Mouse (Mus musculus) testis, postnatal 10 days (tissue): ENCODE results near the gene Tmem262.

Experiments used
- DNase-seq: peaks from one replicate; pipeline ENCODE4 v3.0.0; 2021; ENCODE audit warnings: low spot score

The Tmem262 gene

DNA sequence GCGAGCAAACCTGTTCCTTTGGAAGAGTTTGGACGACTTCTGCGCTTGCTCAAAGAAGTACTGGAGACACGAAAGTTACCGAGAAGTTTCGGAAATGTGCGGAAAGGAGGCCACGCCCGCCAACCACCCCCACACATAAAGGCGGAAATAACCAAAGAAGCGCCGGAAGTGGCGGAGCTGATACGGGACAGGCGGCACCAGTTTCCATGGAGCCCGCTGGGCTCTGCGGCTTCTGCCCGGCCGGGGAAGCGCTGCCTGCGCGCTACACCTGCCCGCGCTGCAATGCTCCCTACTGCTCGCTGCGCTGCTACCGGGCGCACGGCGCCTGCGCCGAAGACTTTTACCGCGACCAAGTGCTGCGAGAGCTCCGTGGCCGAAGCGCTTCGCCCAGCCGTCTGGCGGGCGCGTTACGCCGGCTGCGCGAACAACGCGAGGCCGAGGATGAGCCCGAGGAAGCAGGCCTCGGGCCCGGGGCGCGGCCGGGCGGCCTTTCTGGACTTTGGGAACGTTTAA lies 18.8 kb upstream of the Tmem262 start, which contains the start of gene Znhit2:
TSS of gene Znhit2 (plus strand) at position 172 of the 513 bp plus-strand sequence.
- peak; percentile 94 for DNase-seq

DNA sequence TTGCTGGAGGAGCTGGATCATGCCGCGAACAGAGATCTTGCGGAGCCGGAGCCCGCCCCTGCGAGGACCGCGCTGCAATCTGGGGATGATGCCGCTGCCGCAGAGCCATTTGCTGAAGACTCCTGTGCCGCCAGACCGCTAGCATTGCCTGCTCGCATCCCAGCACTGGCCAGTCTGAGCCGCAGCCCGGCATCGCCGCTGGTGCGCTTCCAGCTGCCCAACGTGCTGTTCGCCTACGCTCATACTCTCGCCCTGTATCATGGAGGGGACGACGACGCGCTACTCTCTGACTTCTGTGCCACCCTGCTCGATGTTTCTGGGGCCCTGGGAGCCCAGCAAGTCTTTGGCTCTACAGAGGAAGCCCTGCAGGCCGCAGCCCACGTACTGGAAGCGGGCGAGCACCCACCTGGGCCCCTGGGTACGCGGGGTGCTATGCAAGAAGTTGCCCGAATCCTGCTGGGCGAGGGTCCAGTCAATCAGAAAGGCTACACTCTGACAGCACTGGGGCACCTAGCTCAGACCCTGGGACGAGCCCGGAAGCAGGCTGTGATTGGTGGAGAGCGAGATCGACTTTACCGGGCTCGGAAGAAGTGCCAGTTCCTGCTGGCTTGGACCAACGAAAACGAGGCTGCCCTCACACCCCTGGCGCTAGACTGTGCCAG lies 18.1 kb upstream of the Tmem262 start:
- no peak for DNase-seq

DNA sequence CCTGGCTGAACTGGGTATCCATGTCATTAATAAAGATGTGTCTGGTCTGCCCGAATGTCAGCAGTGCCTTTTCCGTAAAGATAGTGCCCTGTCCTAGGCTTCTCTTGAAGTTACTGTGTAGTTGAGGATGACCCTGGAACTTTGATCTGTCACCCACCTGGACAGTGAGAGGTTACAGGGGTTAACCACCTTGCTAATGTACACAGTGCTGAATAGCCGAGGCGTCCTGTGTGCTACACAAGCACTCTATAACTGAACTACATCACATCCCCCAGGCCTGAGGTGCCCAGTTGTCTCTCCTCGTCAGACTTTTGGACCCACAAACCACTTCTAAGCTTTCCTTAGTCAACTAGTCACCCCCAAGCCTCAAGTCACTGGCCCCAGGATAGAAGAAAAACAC lies 17.4 kb upstream of the Tmem262 start:
- no peak for DNase-seq

DNA sequence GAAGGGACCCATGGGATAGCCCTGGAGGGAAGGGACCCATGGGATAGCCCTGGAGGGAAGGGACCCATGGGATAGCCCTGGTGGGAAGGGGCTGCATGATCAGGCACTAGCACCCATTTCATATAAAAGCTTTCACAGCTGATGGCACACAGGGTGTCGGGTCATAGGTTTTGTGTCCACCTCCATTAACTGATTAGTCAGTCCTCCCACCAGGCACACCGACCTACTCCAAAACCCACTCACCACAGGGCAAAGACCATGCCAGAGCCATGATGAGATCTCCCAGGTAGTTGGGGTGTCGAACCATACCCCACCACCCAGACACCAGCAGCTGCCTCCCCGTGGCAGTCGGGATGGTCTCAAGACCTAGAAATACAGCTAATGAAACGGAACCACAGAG lies 16.8 kb upstream of the Tmem262 start:
- DNase-seq: no peak

DNA sequence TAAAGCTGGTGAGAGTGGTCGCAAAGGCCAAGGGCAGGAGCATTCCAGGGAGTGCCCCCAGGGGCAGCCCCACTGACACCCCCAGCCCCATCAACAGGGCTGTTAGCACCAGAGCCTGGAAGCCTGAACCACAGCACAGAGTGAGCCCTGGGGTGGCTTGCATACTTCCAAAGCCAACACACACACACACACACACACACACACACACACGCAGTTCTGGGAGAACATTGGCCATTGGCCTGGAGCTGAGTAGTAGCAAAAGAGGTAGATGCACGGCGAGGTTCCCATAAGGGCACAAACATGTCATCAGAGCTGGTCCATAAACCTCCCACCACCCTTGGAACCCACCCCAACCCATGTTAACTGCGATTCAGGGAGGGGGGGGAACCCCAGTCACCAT lies 13.3 kb upstream of the Tmem262 start:
- DNase-seq: no peak

DNA sequence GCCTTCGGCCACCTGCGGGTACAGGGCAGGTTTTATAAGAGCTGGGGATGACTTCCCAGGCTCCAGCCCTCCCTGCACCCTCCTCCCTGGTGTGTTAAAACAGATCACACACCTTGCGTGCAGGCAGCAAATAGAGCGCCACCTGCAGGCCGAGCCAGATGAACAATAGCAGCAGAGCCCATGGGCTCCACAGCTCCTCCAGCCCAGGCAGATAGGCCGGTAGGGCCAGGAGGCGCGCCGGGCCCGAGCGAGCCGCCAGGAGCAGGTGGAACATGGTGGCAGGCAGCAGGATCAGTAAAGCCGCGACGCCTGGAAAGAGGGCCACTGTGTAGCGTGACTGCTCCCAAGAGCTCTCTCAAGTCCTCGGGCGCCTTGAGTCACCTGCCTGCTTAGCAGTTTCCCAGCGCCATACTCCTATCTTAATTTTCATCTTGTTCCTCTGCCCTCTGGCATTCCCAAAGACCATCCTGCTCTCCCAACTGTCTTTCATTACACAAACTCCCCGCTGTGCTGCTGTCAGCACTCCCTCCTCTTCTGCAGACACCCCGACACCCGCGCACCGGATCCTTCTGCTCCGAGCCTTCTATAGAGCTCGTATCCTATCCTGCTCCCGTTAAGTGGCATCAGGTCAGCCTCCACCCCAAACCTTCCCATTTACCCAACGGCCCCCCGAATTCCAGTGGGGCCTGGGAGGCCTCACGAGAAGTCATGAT lies 12.7 kb upstream of the Tmem262 start:
- peak; percentile 90 for DNase-seq

DNA sequence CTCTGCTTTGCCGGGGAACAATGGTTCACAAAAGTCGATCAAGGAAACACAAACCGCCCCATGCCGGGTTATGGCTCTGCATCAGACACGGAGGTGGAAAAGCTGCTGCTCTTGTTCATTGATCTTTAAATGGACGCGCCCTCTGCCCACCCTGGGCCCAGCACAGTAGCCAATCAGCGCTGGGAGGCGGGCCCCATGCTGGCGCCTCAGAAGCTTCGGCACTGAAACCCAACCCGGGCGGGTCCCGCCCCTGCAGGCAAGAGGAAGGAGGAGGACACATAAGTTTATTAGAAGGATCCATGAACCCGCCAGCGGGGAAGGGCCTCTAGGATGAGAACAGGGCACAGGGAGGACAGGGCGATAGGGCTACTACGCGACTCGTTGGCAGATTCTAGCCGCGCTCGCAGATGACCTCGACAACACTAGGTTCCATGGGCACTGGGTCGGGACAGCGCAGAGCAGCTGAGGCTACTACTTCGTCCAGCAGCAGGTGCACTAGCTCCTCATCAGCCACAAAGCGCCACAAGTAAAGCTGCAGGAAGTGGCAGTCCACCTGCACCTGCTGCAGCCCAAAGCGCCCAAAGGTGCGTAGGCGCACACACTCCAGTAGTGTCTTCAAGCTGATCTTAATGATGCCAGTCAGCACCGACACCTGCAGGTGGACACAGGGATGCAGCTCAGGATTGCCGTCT lies 12.0 kb upstream of the Tmem262 start, which contains the start of gene Tm7sf2:
TSS of gene Tm7sf2 (minus strand) at position 650 of the 692 bp plus-strand sequence.
- peak; percentile 89 for DNase-seq

DNA sequence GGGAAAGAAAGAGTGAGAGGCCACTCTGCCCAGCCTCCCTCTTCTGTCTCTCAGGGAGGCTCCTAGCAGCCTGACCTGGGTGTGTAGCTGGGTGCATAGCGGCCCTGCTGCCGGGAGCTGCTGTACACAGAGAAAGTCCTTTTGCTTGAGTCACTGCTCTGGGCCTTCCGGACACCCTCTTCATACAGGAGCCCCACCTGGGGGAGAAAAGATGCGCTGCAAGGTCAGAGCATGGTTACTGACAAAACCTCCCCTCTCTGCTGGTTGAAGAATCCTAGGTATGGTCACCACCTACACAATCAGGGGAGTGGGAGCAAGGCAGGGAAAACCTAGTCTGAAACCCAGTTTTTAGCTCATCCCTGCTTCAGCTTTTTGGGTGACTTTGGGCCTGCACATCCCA lies 10.9 kb upstream of the Tmem262 start:
- no peak for DNase-seq

DNA sequence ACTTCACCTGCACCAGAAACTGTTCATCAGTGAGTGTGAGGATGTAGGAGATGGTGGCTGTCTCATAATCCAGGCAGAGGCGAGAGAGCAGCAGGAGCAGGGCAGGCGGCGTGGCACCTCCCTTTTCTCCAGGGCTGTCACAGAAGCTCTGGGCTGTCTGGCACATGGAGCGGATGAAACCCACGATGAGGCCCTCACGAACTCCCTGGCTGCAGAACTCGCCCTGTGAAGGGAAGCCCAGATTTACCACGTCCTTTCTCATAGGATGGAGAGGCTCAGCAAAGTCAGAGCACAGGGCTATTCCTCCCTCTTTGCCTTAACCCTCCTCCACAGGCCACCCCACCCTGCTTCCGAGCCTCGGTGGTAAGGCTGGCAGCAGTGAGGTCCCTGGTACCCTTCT lies 10.0 kb upstream of the Tmem262 start:
- no peak for DNase-seq

DNA sequence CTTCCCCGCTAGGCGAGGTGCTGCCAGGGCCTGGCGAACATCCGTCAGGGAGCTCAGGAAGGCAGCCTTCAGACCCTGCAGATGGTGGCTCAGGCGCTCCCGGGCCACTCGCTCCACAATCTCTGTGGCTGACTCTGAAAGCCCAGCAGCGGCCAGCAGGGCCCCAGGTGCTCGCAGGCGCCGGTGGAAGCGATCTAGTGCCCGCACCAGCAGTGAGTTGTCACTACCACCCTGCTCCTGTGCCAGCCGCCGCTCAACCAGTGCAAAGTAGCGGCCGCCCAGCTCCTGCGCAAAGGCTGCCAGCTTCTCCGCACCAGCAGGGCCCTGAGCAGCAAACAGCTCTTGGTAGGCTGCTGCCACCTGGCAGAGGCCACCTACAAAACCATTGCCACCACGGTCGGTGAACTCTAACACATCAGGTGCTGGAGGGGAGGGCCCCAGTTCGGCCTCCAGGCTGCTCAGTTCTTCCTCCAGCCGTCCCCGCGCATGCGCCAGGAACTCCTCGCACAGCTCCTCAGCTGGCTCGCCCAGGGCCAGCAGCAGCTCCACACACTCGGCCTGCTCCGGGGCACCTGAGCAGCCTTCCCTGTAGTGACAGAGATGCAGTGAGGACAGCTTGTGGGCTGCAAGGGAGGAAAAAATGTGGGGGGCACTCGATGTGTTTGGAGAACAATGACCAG lies 9.1 kb upstream of the Tmem262 start:
- no peak for DNase-seq

DNA sequence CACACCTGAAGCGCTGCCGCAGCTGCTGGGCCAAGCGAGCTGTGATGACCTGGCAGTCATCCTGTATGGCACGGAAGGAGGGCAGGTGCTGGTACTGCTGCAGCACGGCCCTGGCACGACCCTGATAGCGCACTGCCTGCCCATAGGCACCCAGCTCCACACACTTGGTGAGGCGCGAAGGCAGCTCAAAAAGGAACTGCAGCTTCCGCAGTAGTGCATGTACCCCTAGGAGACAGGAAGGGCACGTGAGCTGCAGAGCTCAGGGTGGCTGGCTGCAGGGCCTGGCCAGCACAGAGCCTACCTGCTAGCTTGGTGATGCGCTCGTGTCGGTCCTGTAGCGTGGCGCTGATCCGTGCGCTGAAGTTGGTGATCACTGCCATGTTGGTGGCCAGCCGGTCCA lies 8.6 kb upstream of the Tmem262 start:
- no peak for DNase-seq

DNA sequence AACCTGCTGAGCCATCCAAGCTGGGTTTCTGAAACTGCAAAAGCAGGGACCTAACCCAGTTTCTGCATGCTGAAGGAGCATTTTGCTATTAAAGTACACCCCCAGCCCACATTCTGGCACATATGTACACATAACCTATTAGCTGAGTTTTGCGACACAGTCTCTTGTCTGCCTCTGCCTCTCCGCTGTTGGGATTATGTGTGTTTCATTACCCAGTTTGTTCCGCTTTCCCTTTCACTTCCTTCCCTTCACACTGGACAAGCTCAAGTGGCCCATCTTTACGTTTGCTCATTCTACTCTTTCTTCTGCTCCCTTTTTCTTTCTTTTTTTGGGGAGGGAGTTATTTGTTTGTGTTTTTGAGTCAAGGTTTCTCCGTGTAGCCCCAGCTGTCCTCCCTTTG lies 5.9 kb upstream of the Tmem262 start:
- DNase-seq: no peak

DNA sequence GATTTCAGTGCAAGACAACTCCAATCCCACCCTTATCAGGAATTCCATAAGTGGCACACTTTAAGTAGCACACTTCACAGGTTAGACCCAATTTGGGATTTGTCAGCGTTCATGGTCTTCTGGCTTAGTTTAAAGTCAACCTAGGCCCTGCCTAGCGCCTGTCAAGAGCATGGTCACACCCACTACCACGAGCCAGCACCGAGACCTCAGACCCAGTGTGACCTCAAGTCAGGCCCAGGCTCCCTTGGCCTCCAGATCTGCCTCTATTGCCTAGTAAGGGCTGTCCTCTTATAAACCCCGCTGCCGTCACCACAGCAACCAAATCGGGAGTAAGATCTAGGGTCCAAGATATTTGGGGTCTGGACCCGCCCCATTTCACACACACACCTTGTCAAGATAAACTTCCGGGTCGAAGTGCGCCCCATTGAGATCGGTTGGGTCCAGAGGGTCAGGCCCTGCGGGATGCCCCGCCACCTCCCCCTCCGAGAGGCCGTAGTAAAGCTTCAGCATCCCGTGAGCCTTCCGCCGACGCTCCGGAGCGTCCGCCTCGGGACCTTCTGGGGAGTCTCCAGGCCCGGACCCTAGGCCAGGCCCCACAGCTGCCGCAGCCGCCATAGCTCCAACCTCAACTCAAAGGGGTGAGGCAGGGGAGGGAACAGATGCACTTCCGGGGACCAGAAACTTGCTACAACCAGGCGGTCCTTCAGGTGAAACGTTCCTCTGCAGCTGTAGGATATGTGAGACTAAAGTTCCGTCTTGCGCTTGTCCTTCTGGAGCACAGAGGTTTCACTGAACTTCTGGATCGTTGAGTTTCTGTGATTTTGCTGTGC lies 3.1 kb upstream of the Tmem262 start, which contains the start of gene Vps51:
TSS of gene Vps51 (minus strand) at position 668 of the 830 bp plus-strand sequence.
- DNase-seq: peak; percentile 84

DNA sequence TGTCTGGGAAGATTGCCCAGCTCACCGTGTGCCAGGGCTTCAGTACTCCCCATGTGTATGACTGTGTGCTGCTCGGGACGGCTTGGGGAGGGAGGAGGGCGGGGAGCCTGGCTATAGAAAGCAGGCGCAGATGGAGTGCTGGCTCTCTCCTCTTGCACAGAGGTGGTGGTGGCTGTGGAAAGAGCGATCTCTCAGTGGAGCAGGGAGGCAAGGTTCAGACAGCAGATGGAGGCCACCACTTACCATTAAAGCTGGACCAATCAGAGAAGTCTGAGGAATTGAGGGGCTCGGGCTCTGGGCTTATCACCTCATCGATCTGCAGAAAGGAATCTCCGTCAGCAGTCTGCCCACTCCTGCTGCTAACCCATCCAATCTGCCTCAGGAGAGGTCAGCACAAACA lies 2.3 kb downstream of the Tmem262 start, which contains the start of gene Gm28374:
TSS of gene Gm28374 (minus strand) at position 101 of the 400 bp plus-strand sequence.
- DNase-seq: no peak

DNA sequence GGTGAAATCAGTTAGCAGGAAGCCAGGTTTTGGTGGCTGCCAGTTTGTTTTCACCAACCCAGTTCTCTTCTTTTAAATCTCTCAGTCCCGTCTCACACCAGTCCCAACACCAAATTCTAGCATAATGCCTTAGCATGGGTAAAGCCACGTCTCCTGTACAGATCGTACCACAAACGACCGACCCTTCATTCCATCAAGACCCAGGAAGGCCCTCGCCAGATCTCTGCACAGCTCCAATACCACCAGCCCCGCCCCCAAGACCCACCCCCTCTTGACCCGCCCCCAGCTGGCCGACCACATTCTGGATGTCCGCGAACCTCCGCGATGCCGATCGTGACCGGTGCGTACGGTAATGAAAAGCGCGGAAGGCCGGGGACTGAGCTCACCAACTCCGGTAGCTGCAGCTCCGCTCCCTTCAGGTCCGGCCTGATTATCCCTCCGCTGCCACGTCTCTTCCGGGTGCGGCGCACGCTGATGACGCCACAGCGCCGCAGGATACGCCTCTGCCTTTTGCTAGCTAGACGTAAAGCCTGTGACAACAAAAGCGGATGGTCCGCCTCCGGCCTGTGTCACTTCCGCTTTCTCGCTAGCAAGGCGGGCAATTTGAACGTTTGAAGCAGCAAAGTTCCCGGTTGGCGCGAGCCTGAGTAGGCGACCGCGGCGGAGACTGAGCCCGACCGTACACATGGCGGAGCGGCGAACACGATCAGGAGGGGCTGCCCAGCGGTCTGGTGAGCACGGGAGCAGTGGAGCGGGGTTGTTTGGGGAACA lies 4.8 kb downstream of the Tmem262 start, which contains the start of the genes Zfpl1 and Cdca5:
TSS of gene Zfpl1 (minus strand) at position 479 of the 771 bp plus-strand sequence.
TSS of gene Cdca5 (plus strand) at position 506 of the 771 bp plus-strand sequence.
- DNase-seq: peak; percentile 95

DNA sequence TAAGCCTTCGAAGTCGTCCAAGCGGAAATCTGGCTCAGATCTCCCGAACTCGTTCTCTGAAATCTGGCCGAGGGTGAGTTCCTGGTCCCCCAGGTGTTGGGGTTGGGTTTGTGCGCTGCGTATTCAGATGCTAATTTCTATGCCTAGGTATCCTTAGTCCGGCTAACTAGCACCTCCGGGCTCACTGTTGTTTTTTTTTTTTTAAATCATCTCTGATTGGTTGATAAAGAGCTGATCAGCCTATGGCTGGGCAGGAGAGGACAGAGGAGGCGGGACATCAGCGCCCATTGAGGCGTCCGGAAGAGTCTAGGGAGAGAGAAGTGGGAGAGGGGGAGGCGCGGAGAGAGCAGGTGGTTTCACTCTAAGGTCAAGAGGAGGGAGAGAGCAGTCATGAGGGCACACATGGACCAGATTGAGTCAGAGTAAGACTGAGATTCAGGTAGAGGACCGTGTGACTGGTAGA lies 5.6 kb downstream of the Tmem262 start:
- DNase-seq: peak; percentile 67

DNA sequence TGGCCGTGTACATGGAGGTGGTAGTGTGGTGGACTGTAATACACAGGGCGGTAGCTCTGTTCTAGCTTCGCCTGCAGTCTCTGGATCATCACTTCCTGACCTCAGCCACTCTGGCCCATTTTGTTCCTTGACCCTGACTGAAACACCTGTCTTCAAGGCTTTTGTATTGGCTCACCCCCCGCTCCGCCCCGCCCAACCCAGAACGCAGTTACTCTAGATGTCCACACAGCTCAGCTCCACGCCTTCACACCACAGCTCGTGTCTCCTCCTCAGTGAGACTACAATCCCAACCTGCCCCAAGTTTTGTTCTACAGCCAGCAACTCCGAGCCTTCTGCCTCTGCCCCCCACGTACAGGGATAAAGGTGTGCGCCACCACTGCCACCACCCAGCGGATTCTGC lies 9.0 kb downstream of the Tmem262 start:
- DNase-seq: no peak

DNA sequence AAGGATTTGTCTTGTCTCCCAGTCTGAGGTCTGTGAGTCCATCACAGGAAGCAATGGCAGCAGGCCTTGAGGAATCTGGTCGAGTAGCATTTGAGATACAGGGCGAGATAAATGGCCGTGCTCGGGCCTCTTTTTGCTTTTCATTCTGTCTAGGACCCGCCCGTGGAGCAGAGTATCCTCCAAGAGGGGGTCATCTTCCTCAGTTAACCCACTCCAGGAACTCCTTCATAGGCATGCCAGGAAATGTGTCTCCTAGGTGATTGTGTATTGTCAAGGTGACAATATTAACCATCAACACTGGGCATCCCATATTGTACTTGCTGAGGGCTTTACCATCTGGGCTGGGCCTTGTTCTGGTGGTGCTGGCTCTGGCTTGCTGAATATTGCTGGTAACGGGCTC lies 14.3 kb downstream of the Tmem262 start, which contains the start of gene AC131692.1:
TSS of gene AC131692.1 (plus strand) at position 301 of the 400 bp plus-strand sequence.
- no peak for DNase-seq

DNA sequence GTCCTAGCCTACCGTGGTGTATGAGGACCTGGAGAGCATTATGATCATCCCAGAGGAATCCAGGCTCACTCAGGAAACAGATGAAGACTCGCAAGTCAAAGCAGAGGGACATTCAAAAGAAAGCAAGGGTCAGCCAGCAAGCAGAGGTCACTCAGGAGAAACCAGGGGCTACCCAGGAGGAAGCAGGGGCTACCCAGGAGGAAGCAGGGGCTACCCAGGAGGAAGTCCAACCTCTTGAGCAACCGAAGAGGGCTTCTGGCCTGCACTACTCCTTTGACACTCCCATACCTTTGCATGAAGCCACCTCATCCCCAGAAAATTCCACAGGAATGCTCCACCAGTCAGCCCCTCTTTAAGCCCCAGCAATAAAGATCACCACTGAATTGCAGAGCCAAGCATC lies 18.0 kb downstream of the Tmem262 start:
- DNase-seq: no peak

DNA sequence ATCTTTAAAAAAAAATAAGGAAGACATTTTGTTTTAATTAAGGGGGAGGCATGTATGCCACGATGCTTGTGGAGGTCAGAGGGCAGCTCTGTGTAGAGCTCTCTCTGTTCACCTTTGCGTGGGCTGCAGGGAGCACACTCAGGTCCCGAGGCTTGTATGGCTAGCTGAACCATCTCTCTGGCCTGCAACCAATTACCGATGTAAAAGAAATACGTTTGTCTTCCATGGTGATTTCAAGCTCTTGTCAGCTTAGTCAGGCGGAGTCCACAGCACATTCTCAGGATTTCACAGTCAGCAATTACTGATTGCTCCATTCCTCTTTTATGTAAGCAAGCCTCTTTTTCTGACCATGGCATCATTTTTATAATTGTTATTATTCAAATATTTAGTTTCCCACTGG lies 21.4 kb downstream of the Tmem262 start:
- DNase-seq: no peak
